Mouse (Mus musculus) left cerebral cortex, postnatal 14 days (tissue): Measurements from ENCODE around the gene B430305J03Rik. TPM values are rescaled to one million over a fixed set of nuclear protein-coding genes. Genes with fewer than 3 reads are reported as not detected.

ENCODE experiments used
- DNase-seq, 2 experiments: peaks; one replicate each; pipeline ENCODE4 v3.0.0; 2021 to 2022; ENCODE audit warnings: low spot score in 2 of 2, mixed read lengths in 1 of 2
- intact Hi-C: fragments of 180-260 bp; cut with DNase I; formaldehyde crosslinking; loops from one replicate; pipeline ENCODE4 v1.15.1; 2025
- total RNA-seq, 2 experiments: library from RNA; stranded (reverse); gene quantifications; 2 replicates each; pipeline ENCODE4 v1.2.3; 2021

B430305J03Rik gene
- total RNA-seq, 2 experiments from 2014 or later = 1.8 to 2.4 TPM

- peak in 1 of 2 experiments; percentile 44 for DNase-seq
- intact Hi-C loops = no loop called here
These were observed 6.9 kb downstream of the B430305J03Rik start for GRCm38 (mm10) chr3:61358756-61359293.

- no peak for DNase-seq
- intact Hi-C loops = no loop called here
These were observed 7.6 kb downstream of the B430305J03Rik start for GRCm38 (mm10) chr3:61358107-61358506.

GRCm38 (mm10) chr3:61355464-61355863, 10.3 kb downstream of the B430305J03Rik start:
- DNase-seq = no peak

GRCm38 (mm10) chr3:61349433-61349832, 16.3 kb downstream of the B430305J03Rik start:
- no peak for DNase-seq
- intact Hi-C loops = no loop called here

More at GRCm38 (mm10) chr3:61355464-61355863, 10.3 kb downstream of the B430305J03Rik start:
- intact Hi-C loops = no loop called here

GRCm38 (mm10) chr3:61348036-61348614, 17.6 kb downstream of the B430305J03Rik start:
- intact Hi-C loops = no loop called here
- no peak for DNase-seq

GRCm38 (mm10) chr3:61345636-61346035, 20.1 kb downstream of the B430305J03Rik start:
- intact Hi-C loops = no loop called here
- DNase-seq = no peak

GRCm38 (mm10) chr3:61344031-61344430, 21.7 kb downstream of the B430305J03Rik start:
- no peak for DNase-seq
- intact Hi-C loops = no loop called here

- intact Hi-C loops = no loop called here
- no peak for DNase-seq
These were observed 25.4 kb downstream of the B430305J03Rik start for GRCm38 (mm10) chr3:61340321-61340720.

GRCm38 (mm10) chr3:61337230-61337629, 28.5 kb downstream of the B430305J03Rik start:
- intact Hi-C loops = no loop called here
- DNase-seq = no peak

GRCm38 (mm10) chr3:61336205-61336604, 29.5 kb downstream of the B430305J03Rik start:
- no peak for DNase-seq
- intact Hi-C loops = no loop called here

- intact Hi-C loops = no loop called here
These were observed 44.1 kb downstream of the B430305J03Rik start for GRCm38 (mm10) chr3:61321632-61322031.

GRCm38 (mm10) chr3:61320031-61320430, 45.7 kb downstream of the B430305J03Rik start:
- peak; percentile 9 to 52 for DNase-seq
- intact Hi-C loops = no loop called here

More at GRCm38 (mm10) chr3:61321632-61322031, 44.1 kb downstream of the B430305J03Rik start:
- DNase-seq = no peak

GRCm38 (mm10) chr3:61315002-61315401, 50.7 kb downstream of the B430305J03Rik start:
- intact Hi-C loops = no loop called here
- no peak for DNase-seq

Other genes with a start within 250 kb of the B430305J03Rik start
- gene Rap2b, start 4.3 kb downstream of the B430305J03Rik start, total RNA-seq = 10 to 100 TPM; 44.9 to 46.9 TPM